Mouse (Mus musculus) erythroblast, embryonic 14.5 days (primary cell): ENCODE results near the gene Serpini1.

ENCODE experiments used
- GATA1 ChIP-seq: IDR thresholded peaks from 2 replicates; pipeline ENCODE4 v1.6.1; 2012; ENCODE audit warnings: low read length, inconsistent platforms, mixed read lengths
- TAL1 ChIP-seq: IDR thresholded peaks from 3 replicates; pipeline ENCODE4 v1.6.1; 2012; ENCODE audit warnings: low read length, inconsistent platforms, mixed read lengths

DNA sequence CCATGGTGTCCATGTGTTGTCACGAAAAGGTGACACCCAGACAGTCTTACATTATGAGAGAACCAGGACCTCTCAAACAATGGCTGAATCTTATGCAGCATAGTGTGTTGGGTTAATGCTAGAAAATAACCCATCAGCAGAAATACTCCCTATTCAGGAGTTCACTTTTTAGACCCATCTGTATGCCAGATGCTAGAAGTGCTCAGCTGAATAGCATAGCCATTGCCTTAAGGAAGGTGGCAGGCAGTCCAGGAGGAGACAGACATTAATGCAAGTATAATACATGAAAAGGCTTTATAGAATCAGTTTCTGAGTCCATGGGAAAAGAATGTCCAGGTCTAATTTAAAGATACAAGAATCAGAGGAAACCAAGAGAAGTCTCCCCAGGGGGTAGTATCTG is 75.9 kb downstream of the Serpini1 start:
- TF ChIP-seq GATA1 (no peak), TAL1 (no peak)
